Mouse (Mus musculus) neural tube, embryonic 13.5 days (tissue): ENCODE results near the gene Ptgir. TPM values are rescaled to one million over a fixed set of nuclear protein-coding genes. Genes with fewer than 3 reads are reported as not detected.
"Not testable (repeated sequence)": the region's sequence is repeated elsewhere in the genome, so short reads cannot be mapped to it uniquely, and the experiment has no call there.

Source experiments
- ATAC-seq: fragments of 200-750 bp; cut with Nextera tagmentation; 2 replicates; pipeline ENCODE4 v1.8.0; 2017; ENCODE audit warnings: low read depth, mild to moderate bottlenecking, moderate TSS enrichment, moderate library complexity
- H3K27ac ChIP-seq: fragments of 300-500 bp; sonication (generic); replicated peaks from 2 replicates; pipeline ENCODE4 v1.5.1; 2015; ENCODE audit warnings: moderate library complexity, mild to moderate bottlenecking, inconsistent platforms
- H3K27me3 ChIP-seq: fragments of 300-500 bp; sonication (generic); 2 replicates; pipeline ENCODE4 v1.6.1; 2015; ENCODE audit warnings: mild to moderate bottlenecking, inconsistent platforms
- H3K36me3 ChIP-seq: fragments of 300-500 bp; sonication (generic); 2 replicates; pipeline ENCODE4 v1.6.1; 2015; ENCODE audit warnings: mild to moderate bottlenecking, inconsistent platforms
- H3K4me1 ChIP-seq: fragments of 300-500 bp; sonication (generic); replicated peaks from 2 replicates; pipeline ENCODE4 v1.6.1; 2015; ENCODE audit warnings: inconsistent platforms
- H3K4me2 ChIP-seq: fragments of 300-500 bp; sonication (generic); 2 replicates; pipeline ENCODE4 v1.6.1; 2015; ENCODE audit warnings: inconsistent platforms, mild to moderate bottlenecking, moderate library complexity
- H3K4me3 ChIP-seq: fragments of 300-500 bp; sonication (generic); 2 replicates; pipeline ENCODE4 v1.5.1; 2015; ENCODE audit warnings: mild to moderate bottlenecking, inconsistent platforms
- H3K9ac ChIP-seq: fragments of 300-500 bp; sonication (generic); 2 replicates; pipeline ENCODE4 v1.6.1; 2015; ENCODE audit warnings: moderate library complexity, mild to moderate bottlenecking, inconsistent platforms
- H3K9me3 ChIP-seq: fragments of 300-500 bp; sonication (generic); 2 replicates; pipeline ENCODE4 v1.6.1; 2016; ENCODE audit warnings: inconsistent platforms
- WGBS: fragments of 180-500 bp; shearing (Covaris S2); methylation state at CpG from one replicate; pipeline ENCODE4 v1.1.7; 2015; 5-methylcytosine and 5-hydroxymethylcytosine counted together
- polyA plus RNA-seq: library from polyadenylated mRNA; unstranded; fragments of >200 nt; fragmentation: Nextera tagmentation; extraction: Ambion mirVana; gene quantifications from 2 replicates; pipeline ENCODE4 v1.2.1, GENCODE M21; 2015

Gene Ptgir
- polyA plus RNA-seq, 1 experiment from 2014 or later, result 3.6 TPM

GRCm38 (mm10) chr7:16946441-16947348 is 40.4 kb downstream of the Ptgir start:
- ATAC-seq, result no peak
- peaks cover 85% of the 10 kb centered on the region for H3K4me1 ChIP-seq
- H3K27me3 ChIP-seq, result peaks cover 24% of the 10 kb centered on the region
- H3K27ac ChIP-seq, result peak overlapping the region; percentile 86
- 0 out of 2 replicates have a peak, but pooled peaks cover 9% of the 10 kb centered on the region for H3K36me3 ChIP-seq
- H3K4me2 ChIP-seq, result peak overlapping the region; percentile 82
- H3K4me3 ChIP-seq, result peak overlapping the region; percentile 88
- WGBS, result under 1% methylated on average over 53 of the region's 53 CpGs
- no peaks in the 10 kb centered on the region for H3K9me3 ChIP-seq
- H3K9ac ChIP-seq, result peak overlapping the region; percentile 98

- Histone ChIP-seq H3K4me2 (peak overlapping the region; percentile 82), H3K4me1 (peaks cover 91% of the 10 kb centered on the region), H3K4me3 (peak overlapping the region; percentile 88), H3K9me3 (no peaks in the 10 kb centered on the region), H3K9ac (peak overlapping the region; percentile 98), H3K27ac (peak overlapping the region; percentile 86), H3K27me3 (peaks cover 24% of the 10 kb centered on the region), H3K36me3 (0 out of 2 replicates have a peak, but pooled peaks cover 9% of the 10 kb centered on the region)
- ATAC-seq, result no peak
- WGBS, result 14% methylated on average over 20 of the region's 22 CpGs
These were observed 41.1 kb downstream of the Ptgir start for GRCm38 (mm10) chr7:16947349-16947895.

GRCm38 (mm10) chr7:16947959-16948361 is 41.7 kb downstream of the Ptgir start:
- 0 out of 2 replicates have a peak, but pooled peaks have one; percentile 0 for ATAC-seq
- peak overlapping the region; percentile 88 for H3K4me3 ChIP-seq
- peak overlapping the region; percentile 82 for H3K4me2 ChIP-seq
- peaks cover 89% of the 10 kb centered on the region for H3K4me1 ChIP-seq
- no peaks in the 10 kb centered on the region for H3K9me3 ChIP-seq
- H3K9ac ChIP-seq, result peak overlapping the region; percentile 98
- WGBS, result 5% methylated on average over 4 of the region's 4 CpGs
- peaks cover 24% of the 10 kb centered on the region for H3K27me3 ChIP-seq
- H3K36me3 ChIP-seq, result 0 out of 2 replicates have a peak, but pooled peaks cover 9% of the 10 kb centered on the region
- H3K27ac ChIP-seq, result peak overlapping the region; percentile 86

- Histone ChIP-seq H3K36me3 (0 out of 2 replicates have a peak, but pooled peaks cover 9% of the 10 kb centered on the region), H3K4me1 (peaks cover 79% of the 10 kb centered on the region), H3K27me3 (peaks cover 24% of the 10 kb centered on the region), H3K4me3 (peak overlapping the region; percentile 88), H3K9me3 (no peaks in the 10 kb centered on the region), H3K27ac (peak overlapping the region; percentile 86; the same call in 1 of the 2 replicates), H3K9ac (peak overlapping the region; percentile 98), H3K4me2 (peak overlapping the region; percentile 82)
- WGBS, result 47% methylated on average over 8 of the region's 8 CpGs
- no peak for ATAC-seq
These were observed 42.7 kb downstream of the Ptgir start for GRCm38 (mm10) chr7:16948923-16949458.

GRCm38 (mm10) chr7:16949908-16950841 is 43.9 kb downstream of the Ptgir start:
- Histone ChIP-seq H3K27me3 (peaks cover 24% of the 10 kb centered on the region), H3K9ac (peak overlapping the region; percentile 98), H3K4me1 (peaks cover 71% of the 10 kb centered on the region), H3K4me3 (peak overlapping the region; percentile 88), H3K27ac (peak overlapping the region; percentile 77), H3K36me3 (0 out of 2 replicates have a peak, but pooled peaks cover 9% of the 10 kb centered on the region), H3K9me3 (no peaks in the 10 kb centered on the region), H3K4me2 (peak overlapping the region; percentile 82)
- 11% methylated on average over 28 of the region's 29 CpGs for WGBS
- peak; percentile 54 for ATAC-seq

- H3K4me2 ChIP-seq, result no peak overlapping the region
- peaks cover 62% of the 10 kb centered on the region for H3K4me1 ChIP-seq
- no peak overlapping the region for H3K4me3 ChIP-seq
- H3K36me3 ChIP-seq, result 0 out of 2 replicates have a peak, but pooled peaks cover 9% of the 10 kb centered on the region
- H3K27ac ChIP-seq, result peak overlapping the region; percentile 77
- no peaks in the 10 kb centered on the region for H3K9me3 ChIP-seq
- no peak overlapping the region for H3K9ac ChIP-seq
- peak; percentile 47 for ATAC-seq
- WGBS, result 28% methylated on average over 18 of the region's 18 CpGs
- peaks cover 15% of the 10 kb centered on the region for H3K27me3 ChIP-seq
These were observed 44.8 kb downstream of the Ptgir start for GRCm38 (mm10) chr7:16950861-16951635.

- H3K36me3 ChIP-seq, H3K4me2 ChIP-seq, H3K27me3 ChIP-seq, H3K9me3 ChIP-seq, H3K9ac ChIP-seq, H3K4me3 ChIP-seq, ATAC-seq, H3K27ac ChIP-seq: not testable (repeated sequence)
- H3K4me1 ChIP-seq, result peaks cover 59% of the 10 kb centered on the region
- WGBS, result 71% methylated on average over 2 of the region's 2 CpGs
These were observed 47.5 kb downstream of the Ptgir start for GRCm38 (mm10) chr7:16953776-16954175.

GRCm38 (mm10) chr7:16955712-16956111 is 49.4 kb downstream of the Ptgir start:
- 95% methylated on average over 4 of the region's 4 CpGs for WGBS
- no peak for ATAC-seq
- Histone ChIP-seq H3K27ac (peak overlapping the region; percentile 89; the same call in 1 of the 2 replicates), H3K36me3 (no peaks in the 10 kb centered on the region), H3K4me2 (no peak overlapping the region), H3K4me3 (no peak overlapping the region), H3K27me3 (no peaks in the 10 kb centered on the region), H3K9me3 (no peaks in the 10 kb centered on the region), H3K9ac (no peak overlapping the region), H3K4me1 (peaks cover 58% of the 10 kb centered on the region)

GRCm38 (mm10) chr7:16956410-16957265 is 50.3 kb downstream of the Ptgir start:
- H3K4me1 ChIP-seq, result peaks cover 62% of the 10 kb centered on the region
- no peak overlapping the region for H3K4me3 ChIP-seq
- no peak overlapping the region; the same call in 1 of the 2 replicates for H3K9ac ChIP-seq
- H3K27ac ChIP-seq, result peak overlapping the region; percentile 89
- H3K4me2 ChIP-seq, result peak overlapping the region; percentile 35
- WGBS, result 32% methylated on average over 15 of the region's 15 CpGs
- ATAC-seq, result peak; percentile 26; the same call in 1 of the 2 replicates
- no peaks in the 10 kb centered on the region for H3K9me3 ChIP-seq
- no peaks in the 10 kb centered on the region for H3K27me3 ChIP-seq
- H3K36me3 ChIP-seq, result no peaks in the 10 kb centered on the region
